ENCODE assay signal across 9 mouse cellular contexts in the genomic region with DNA sequence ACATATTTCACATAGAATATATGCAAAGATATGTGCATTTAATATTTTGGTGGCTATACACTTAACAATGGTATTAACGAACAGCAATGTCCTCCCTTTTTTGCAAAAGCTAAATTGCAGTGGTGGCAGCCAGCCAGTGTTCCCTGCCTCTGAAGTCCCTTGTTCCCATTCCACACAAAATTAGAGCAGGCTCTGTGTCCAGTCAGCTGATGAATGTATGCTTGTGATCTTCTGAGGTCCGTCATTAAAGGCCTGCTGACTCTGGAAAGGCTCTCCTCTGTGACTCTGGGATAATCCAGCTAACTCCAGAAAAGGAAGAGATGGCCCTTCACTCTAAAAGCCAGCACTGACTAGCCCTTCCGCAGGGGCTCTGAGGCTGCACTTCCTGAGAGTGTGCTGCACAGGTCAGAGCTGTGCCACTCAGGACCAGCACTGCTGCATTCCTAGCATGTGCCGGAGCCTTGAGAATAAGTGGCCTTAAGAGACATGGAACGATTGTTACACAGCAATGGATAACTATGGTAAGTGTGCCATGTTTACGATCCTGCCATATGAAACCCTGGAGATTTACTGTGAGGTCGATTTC. TPM values are rescaled to one million over a fixed set of nuclear protein-coding genes. Genes with fewer than 3 reads are reported as not detected.
DNase-seq lines count a peak whose midpoint lies in the region; ATAC-seq lines count a peak whose summit lies in the region.
"Had no signal": no experiment of that assay in that cellular context is flagged by ENCODE, and none has a peak within 500 bp of the region (broad histone marks: within the 10 kb centered on the region; RNA-seq: fewer than 3 reads in every experiment).

No protein-coding gene starts in this region.

- ATAC-seq in frontal cortex, adult (ENCODE audit: low TSS enrichment) = 0 out of 2 replicates have a peak, but pooled peaks have one; percentile 27
- peak; percentile 86; the same call in 1 of the 2 replicates for ATAC-seq in lung, embryonic 15.5 days (ENCODE audit: borderline replicate concordance, extremely low read depth, low FRiP score, low TSS enrichment)
- ATAC-seq in hindbrain, embryonic 16.5 days = peak; percentile 75
- no peak for ATAC-seq in granulocyte monocyte progenitor cell, adult 5-6 weeks (replicated peaks; ENCODE audit: poor library complexity, severe bottlenecking)
- ATAC-seq in megakaryocyte, adult 5-6 weeks (ENCODE audit: poor library complexity, severe bottlenecking) = no peak

- H3K4me1 ChIP-seq in lung, embryonic 15.5 days = peaks cover 11% of the 10 kb centered on the region
- peaks cover 3% of the 10 kb centered on the region; the same call in 1 of the 2 replicates for H3K4me1 ChIP-seq in hindbrain, embryonic 16.5 days (ENCODE audit: control insufficient read depth, insufficient read depth, low read depth, low read length)

- no peaks in the 10 kb centered on the region for H3K9me3 ChIP-seq in lung, embryonic 15.5 days
- H3K9me3 ChIP-seq in hindbrain, embryonic 16.5 days (ENCODE audit: control insufficient read depth, low read length) = no peaks in the 10 kb centered on the region

- no peak overlapping the region for H3K4me3 ChIP-seq in lung, embryonic 15.5 days
- no peak overlapping the region for H3K4me3 ChIP-seq in hindbrain, embryonic 16.5 days (ENCODE audit: low read length)

- peak overlapping the region; percentile 77 for H3K27ac ChIP-seq in lung, embryonic 15.5 days
- 0 out of 2 replicates have a peak overlapping the region, but pooled peaks have one; percentile 29 for H3K27ac ChIP-seq in hindbrain, embryonic 16.5 days (ENCODE audit: low read depth, low read length)

- no peak for DNase-seq in frontal cortex, postnatal 10 days (ENCODE audit: low spot score in 2 of 2)
- no peak for DNase-seq in lung, postnatal 25 days (ENCODE audit: low spot score)
- DNase-seq in lung, postnatal 14 days = peak; percentile 11
- DNase-seq: cerebellum, adult 11-12 months had no signal

- H3K36me3 ChIP-seq in lung, embryonic 15.5 days = no peaks in the 10 kb centered on the region
- no peaks in the 10 kb centered on the region for H3K36me3 ChIP-seq in hindbrain, embryonic 16.5 days (ENCODE audit: control insufficient read depth, insufficient read depth, low read length)

- H3K27me3 ChIP-seq in lung, embryonic 15.5 days = no peaks in the 10 kb centered on the region
- no peaks in the 10 kb centered on the region for H3K27me3 ChIP-seq in hindbrain, embryonic 16.5 days (replicated peaks; ENCODE audit: control insufficient read depth, insufficient read depth, low read length)

- 35% methylated on average over 7 of the region's 7 CpGs for WGBS in lung, embryonic 15.5 days
- 66% methylated on average over 7 of the region's 7 CpGs for WGBS in hindbrain, embryonic 16.5 days

- no peak overlapping the region for H3K9ac ChIP-seq in lung, embryonic 15.5 days
- H3K9ac ChIP-seq in hindbrain, embryonic 16.5 days (ENCODE audit: low read depth, low read length) = no peak overlapping the region

- H3K4me2 ChIP-seq in lung, embryonic 15.5 days = 0 out of 2 replicates have a peak overlapping the region, but pooled peaks have one; percentile 6
- H3K4me2 ChIP-seq in hindbrain, embryonic 16.5 days (ENCODE audit: low read length) = no peak overlapping the region

RNA-seq across cellular contexts. Expression of gene Top2b, which starts 51.0 kb away (rescaled TPM):
- 49.8 and 52.3 TPM in 2 replicates for polyA plus RNA-seq in lung, embryonic 15.5 days (2015; fragmentation: Nextera tagmentation; extraction: Ambion mirVana)
- 52.9 and 68.5 TPM in 2 replicates for polyA plus RNA-seq in hindbrain, embryonic 16.5 days (2015; fragmentation: Nextera tagmentation; extraction: Ambion mirVana)
- 84.8 and 111 TPM in 2 replicates for total RNA-seq in granulocyte monocyte progenitor cell, adult 5-6 weeks (2014; fragmentation: Nextera tagmentation)
- total RNA-seq in granulocyte monocyte progenitor cell, adult 5-6 weeks (2017) = 125 and 160 TPM in 2 replicates
- total RNA-seq in megakaryocyte, adult 5-6 weeks (2015) = 99.8 and 125 TPM in 2 replicates
- 107 and 119 TPM in 2 replicates for total RNA-seq in megakaryocyte, adult 5-6 weeks (2017)

Comparison
In these comparisons a context has a peak if more than half of its experiments do, and no peak if none do; other contexts are left out.
1. ATAC-seq: peak in frontal cortex, adult (single experiment), lung, embryonic 15.5 days (single experiment) and hindbrain, embryonic 16.5 days (single experiment); none in granulocyte monocyte progenitor cell, adult 5-6 weeks (single experiment) and megakaryocyte, adult 5-6 weeks (single experiment).